Mouse (Mus musculus) bone marrow, adult 2 months (tissue): Measurements from ENCODE around the gene Pdzrn3.

Experiments
- CTCF ChIP-seq: fragments of 200-500 bp; IDR thresholded peaks from 2 replicates; pipeline ENCODE4 v1.5.1; 2011; ENCODE audit warnings: low read length, control low read depth; ENCODE audit not compliant: control insufficient read depth, insufficient read depth
- POLR2A ChIP-seq: fragments of 200-500 bp; IDR thresholded peaks from 2 replicates; pipeline ENCODE4 v1.6.1; 2011; ENCODE audit warnings: low read depth, mild to moderate bottlenecking, control low read depth, low read length, borderline replicate concordance; ENCODE audit not compliant: control insufficient read depth

- no peak for TF ChIP-seq POLR2A
- TF ChIP-seq CTCF, result no peak
These were observed 80.7 kb downstream of the Pdzrn3 start for GRCm38 (mm10) chr6:101296997-101297396.
